Mouse (Mus musculus): ENCODE measurements around the gene Pik3cd. TPM values are rescaled to one million over a fixed set of nuclear protein-coding genes. Genes with fewer than 3 reads are reported as not detected.

The Pik3cd gene
- polyA plus RNA-seq, 1 experiment: 19.3 TPM

DNA sequence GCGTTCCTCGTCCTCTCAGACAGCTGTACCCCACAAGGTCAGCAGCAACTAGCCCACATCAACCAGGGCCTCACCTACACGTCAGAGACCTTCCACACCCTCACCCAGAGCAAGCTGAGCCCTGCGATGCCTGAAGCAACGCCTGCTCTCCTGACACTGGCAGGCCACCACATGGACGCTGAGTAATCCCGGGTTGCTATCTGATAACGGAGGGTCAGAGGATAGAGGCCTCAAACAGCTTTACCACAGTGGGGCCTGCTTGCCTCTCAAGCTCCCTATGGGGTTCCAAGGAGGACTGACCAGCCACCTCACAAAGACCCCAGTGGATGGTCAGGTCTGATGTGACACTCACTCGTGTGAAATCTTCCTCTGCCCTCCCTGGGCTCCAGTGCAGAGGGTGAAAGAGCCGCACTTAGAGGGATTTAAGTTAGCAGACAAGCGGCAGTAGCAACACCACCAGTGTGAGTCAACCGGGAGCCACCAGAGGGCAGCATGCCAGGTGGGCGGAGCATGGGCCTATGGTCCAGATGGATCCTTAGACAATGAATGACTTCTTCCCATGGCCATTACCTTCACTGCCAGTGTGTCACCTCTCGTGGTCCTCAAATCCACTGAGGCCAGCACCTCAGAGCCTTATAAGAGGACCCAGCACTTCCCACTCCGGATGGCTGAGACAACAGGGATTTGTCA is 23.4 kb upstream of the Pik3cd start:
- Histone ChIP-seq H3K4me1 (ENCODE audit: control insufficient read depth, insufficient read depth, low read length) (no peaks in the 10 kb centered on the region), H3K4me3 (replicated peaks; ENCODE audit: extremely low read depth, low read depth, low read length) (no peak overlapping the region)
- peak; percentile 69 for DNase-seq
- 61% methylated on average over 15 of the region's 15 CpGs for WGBS
- TF ChIP-seq CTCF (IDR thresholded peaks at IDR 0.05; ENCODE audit: insufficient read depth, low read length): peak; percentile 66
- TF ChIP-seq POLR2A (IDR thresholded peaks at IDR 0.05; ENCODE audit: borderline replicate concordance, extremely low read depth, low read depth, low read length): no peak

DNA sequence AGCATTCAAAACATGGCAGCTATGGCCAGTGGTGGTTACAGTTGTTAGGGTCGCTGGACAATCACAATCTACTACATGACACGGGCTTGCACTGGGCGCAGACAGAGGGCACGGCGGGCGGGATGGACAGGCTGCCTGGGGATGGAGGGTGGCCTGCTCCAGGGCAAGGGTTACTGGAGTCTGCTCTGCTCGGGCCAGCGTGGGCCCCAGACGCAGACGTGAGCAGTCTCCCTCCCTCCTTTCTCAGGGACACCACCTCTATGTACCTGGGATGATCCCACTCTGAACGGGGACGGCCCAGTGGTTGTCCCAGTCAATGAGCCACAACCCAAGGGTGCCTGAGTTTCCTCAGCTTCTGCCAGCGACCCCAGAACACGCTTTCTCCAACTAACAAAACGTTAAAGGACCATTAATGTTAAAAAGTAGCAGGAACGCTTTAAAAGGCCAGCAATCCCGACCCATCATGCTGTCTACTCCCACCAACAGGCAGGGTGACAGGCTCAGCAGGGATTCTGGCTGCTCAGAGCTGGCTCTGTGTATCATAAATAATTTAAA is 22.6 kb upstream of the Pik3cd start:
- TF ChIP-seq POLR2A (IDR thresholded peaks at IDR 0.05; ENCODE audit: borderline replicate concordance, extremely low read depth, low read depth, low read length) (no peak), CTCF (IDR thresholded peaks at IDR 0.05; ENCODE audit: insufficient read depth, low read length) (no peak)
- Histone ChIP-seq H3K4me3 (replicated peaks; ENCODE audit: extremely low read depth, low read depth, low read length) (no peak overlapping the region), H3K4me1 (ENCODE audit: control insufficient read depth, insufficient read depth, low read length) (no peaks in the 10 kb centered on the region)
- 93% methylated on average over 17 of the region's 17 CpGs for WGBS
- no peak for DNase-seq

DNA sequence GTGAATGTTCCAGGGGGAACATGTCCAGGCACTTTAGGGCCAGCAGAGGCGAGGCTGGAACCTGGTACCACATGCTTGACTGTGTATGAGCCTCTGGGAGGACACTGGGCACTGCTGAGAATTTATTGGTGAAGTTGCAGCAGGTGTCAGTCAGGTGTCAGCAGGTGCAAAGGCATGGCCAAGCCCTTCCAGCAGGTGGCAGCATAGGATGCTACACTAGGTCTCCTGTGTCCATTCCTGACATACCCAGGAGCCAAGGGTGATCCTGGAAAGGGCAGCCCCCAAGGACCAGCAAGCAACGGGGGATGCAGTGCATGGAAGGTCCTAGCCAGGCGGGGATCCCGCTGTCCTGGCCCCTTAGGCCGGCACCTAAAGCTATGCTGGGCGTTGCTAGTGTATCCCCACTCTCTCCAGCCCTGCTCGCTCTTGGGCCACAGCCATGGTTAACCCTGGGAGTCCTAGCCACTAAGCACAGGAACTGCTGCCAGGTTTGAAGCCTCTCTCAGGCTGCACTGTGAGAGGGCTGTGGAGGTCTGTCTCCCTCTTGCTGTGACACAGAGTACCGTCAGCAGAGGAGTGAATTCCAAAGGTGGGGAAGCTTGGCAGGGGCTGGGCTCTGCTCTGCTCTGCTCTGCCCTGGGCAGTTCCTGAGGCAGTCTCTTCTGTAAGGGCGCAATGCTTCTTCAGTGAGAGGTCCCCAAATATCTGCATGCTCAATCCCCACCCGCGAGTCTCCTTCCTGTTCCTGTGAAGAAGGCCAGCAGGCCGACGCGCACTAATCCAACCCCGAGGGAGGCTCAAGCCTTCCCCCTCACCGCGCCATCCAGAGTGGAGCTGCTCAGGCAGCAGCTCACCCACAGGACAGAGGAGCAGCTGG is 21.7 kb upstream of the Pik3cd start:
- Histone ChIP-seq H3K4me3 (replicated peaks; ENCODE audit: extremely low read depth, low read depth, low read length) (no peak overlapping the region), H3K4me1 (ENCODE audit: control insufficient read depth, insufficient read depth, low read length) (no peaks in the 10 kb centered on the region)
- DNase-seq: peak; percentile 63
- TF ChIP-seq CTCF (IDR thresholded peaks at IDR 0.05; ENCODE audit: insufficient read depth, low read length) (peak; percentile 92), POLR2A (IDR thresholded peaks at IDR 0.05; ENCODE audit: borderline replicate concordance, extremely low read depth, low read depth, low read length) (no peak)
- WGBS: 79% methylated on average over 17 of the region's 17 CpGs

DNA sequence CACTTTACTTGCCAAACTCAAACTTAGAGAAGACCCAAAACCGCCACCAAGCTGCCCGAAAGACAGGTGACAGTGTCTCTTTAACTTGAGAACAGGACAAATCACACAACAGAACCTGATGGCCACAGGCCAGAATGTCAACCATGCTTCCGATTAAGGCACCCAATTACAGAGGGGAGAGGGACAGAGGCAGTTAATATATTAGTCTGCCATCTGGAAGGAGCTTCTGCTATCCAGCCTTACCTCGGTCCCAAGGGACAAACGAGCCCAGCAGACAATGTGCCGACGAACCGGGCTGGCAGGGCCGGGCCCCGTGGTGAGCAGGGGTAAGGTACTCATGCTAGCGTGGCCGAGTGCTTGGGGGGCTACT is 20.6 kb upstream of the Pik3cd start:
- WGBS: 93% methylated on average over 12 of the region's 12 CpGs
- no peak for DNase-seq
- Histone ChIP-seq H3K4me1 (ENCODE audit: control insufficient read depth, insufficient read depth, low read length) (no peaks in the 10 kb centered on the region), H3K4me3 (replicated peaks; ENCODE audit: extremely low read depth, low read depth, low read length) (no peak overlapping the region)
- TF ChIP-seq CTCF (IDR thresholded peaks at IDR 0.05; ENCODE audit: insufficient read depth, low read length) (no peak), POLR2A (IDR thresholded peaks at IDR 0.05; ENCODE audit: borderline replicate concordance, extremely low read depth, low read depth, low read length) (no peak)

DNA sequence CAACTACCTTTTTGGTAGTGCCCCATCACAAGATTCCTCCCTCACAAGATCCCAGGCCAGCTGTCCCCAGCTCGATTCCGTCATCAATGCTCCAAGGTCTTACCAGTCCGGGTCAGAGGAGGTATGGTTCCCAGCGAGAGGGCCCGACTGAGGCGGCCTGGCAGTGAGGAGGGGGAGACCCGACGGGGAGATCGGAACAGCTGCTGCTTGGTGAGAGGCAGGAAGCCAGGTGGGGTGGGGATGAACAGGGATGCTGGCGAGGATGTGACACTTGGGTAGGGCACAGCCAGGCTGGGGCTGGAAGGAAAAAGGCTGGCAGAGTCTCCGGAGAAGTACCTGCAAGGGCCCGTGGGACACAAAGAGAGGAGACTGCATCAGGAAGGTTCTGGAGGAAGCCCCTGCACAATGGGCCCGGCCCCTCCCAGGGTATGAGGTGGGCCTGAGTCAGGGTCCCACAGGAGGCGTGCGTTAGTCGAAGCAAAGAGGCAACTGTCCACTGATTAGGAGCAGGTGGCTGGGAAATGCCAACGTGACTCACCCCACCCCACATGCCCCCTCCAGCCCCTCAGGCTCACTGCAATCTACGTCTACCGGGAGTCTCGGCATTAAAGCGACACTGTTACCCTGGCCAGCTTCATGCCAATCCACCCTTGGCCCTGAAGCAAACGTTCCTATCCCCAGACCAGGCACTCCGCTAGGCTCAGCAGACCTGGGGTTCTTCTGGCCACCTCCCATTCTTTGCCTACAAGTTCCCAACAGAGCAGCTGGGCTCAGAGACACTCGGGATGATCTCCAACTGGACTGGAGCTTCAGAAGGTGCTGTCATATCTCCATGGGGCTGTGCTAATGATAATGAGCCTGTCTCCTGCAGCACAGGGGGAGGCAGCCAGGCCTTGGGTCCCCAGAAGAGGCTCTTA is 20.0 kb upstream of the Pik3cd start:
- H3K4me3 ChIP-seq (replicated peaks; ENCODE audit: extremely low read depth, low read depth, low read length): no peak overlapping the region
- 87% methylated on average over 24 of the region's 24 CpGs for WGBS
- no peak for TF ChIP-seq CTCF (IDR thresholded peaks at IDR 0.05; ENCODE audit: insufficient read depth, low read length)
- TF ChIP-seq POLR2A (IDR thresholded peaks at IDR 0.05; ENCODE audit: borderline replicate concordance, extremely low read depth, low read depth, low read length): no peak
- DNase-seq: no peak
- no peaks in the 10 kb centered on the region for H3K4me1 ChIP-seq (ENCODE audit: control insufficient read depth, insufficient read depth, low read length)

DNA sequence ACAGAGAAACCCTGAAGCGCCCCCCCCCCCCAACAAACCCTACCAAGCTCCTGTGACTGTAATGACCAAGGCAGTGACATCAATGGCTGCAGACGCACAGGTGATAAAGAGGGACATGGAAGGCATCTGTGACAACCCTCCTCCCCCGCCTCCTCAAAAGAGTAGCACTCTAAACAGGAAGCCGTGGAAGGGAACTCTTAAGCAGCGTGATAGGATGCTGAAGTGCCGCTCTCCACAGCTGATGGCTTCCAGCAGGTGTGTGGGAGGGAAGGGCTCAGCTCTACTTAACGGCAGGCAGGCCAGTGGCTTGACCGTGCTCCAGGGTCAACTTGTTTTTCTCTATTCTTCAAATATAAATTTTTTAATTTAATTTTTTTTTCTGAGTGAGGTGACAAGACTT is 18.8 kb upstream of the Pik3cd start:
- TF ChIP-seq POLR2A (IDR thresholded peaks at IDR 0.05; ENCODE audit: borderline replicate concordance, extremely low read depth, low read depth, low read length): no peak
- no peak for TF ChIP-seq CTCF (IDR thresholded peaks at IDR 0.05; ENCODE audit: insufficient read depth, low read length)
- H3K4me3 ChIP-seq (replicated peaks; ENCODE audit: extremely low read depth, low read depth, low read length): no peak overlapping the region
- no peak for DNase-seq
- no peaks in the 10 kb centered on the region for H3K4me1 ChIP-seq (ENCODE audit: control insufficient read depth, insufficient read depth, low read length)
- 66% methylated on average over 8 of the region's 8 CpGs for WGBS

DNA sequence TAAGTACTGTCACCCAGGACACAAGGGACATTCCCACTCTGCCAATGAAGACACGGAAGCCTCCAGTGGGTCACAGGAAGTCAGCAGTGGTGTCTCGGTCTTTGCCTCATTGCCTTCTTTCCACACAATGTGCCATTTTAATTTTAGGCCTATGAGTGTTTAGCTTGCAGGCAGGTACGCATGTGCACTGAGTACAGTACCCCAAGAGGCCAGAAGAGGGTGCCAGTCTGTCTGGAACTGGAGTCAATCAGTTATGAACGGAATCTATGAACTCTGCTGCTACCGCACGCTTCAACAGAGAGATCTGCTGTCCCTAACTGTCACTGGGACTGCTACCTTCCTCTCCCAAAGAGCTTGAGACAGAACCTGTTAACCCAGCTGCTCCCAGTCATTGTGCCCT is 17.3 kb upstream of the Pik3cd start:
- WGBS: 81% methylated on average over 6 of the region's 6 CpGs
- no peak for DNase-seq
- H3K4me3 ChIP-seq (replicated peaks; ENCODE audit: extremely low read depth, low read depth, low read length): no peak overlapping the region

DNA sequence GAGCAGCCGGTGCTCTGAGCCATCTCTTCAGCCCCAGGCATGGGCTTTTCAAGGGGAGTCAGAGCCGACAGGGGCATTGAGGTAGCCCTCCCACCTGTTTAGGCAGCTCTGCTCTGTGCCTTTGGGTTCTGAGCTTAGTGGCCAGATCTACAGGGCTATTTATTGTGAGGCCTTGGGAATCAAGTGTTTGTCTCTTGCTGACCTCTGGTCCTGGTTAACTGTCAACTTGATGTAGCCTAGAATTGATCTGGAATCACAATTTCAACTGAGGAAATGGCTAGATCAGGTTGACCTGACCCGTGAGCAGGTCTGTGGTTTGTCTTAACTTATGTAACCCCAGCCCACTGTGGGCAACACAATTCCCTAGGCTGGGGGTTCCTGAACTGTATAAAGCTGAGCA is 12.2 kb upstream of the Pik3cd start:
- TF ChIP-seq POLR2A (IDR thresholded peaks at IDR 0.05; ENCODE audit: borderline replicate concordance, extremely low read depth, low read depth, low read length) (no peak), CTCF (IDR thresholded peaks at IDR 0.05; ENCODE audit: insufficient read depth, low read length) (no peak)
- Histone ChIP-seq H3K4me3 (replicated peaks; ENCODE audit: extremely low read depth, low read depth, low read length) (no peak overlapping the region), H3K4me1 (ENCODE audit: control insufficient read depth, insufficient read depth, low read length) (no peaks in the 10 kb centered on the region)
- WGBS: 73% methylated on average over 3 of the region's 3 CpGs
- no peak for DNase-seq

More for the DNA sequence above, 17.3 kb upstream of the Pik3cd start:
- no peaks in the 10 kb centered on the region for H3K4me1 ChIP-seq (ENCODE audit: control insufficient read depth, insufficient read depth, low read length)
- TF ChIP-seq CTCF (IDR thresholded peaks at IDR 0.05; ENCODE audit: insufficient read depth, low read length): peak; percentile 49; the same call in 1 of the 2 replicates
- no peak for TF ChIP-seq POLR2A (IDR thresholded peaks at IDR 0.05; ENCODE audit: borderline replicate concordance, extremely low read depth, low read depth, low read length)

DNA sequence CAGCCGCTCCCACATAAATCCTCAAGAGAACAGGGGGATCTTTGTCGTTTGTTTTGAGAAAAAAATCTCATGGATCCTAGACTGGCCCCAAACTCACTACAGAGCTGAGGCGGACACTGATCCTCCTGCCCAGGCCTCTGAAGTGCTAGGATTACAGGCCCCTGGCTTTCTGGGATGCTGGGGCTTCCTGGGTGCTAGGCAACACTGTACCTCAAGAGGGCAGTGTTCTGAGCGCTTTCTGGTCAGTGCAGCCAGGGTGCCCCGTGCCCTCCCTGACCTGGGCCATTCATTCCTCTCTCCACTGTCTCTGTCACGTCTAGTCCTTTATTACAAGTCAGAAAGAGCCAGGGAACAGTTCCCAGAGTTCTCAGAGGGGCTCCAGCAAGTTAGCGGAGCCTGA is 9.6 kb upstream of the Pik3cd start:
- TF ChIP-seq CTCF (IDR thresholded peaks at IDR 0.05; ENCODE audit: insufficient read depth, low read length): peak; percentile 77
- no peak for TF ChIP-seq POLR2A (IDR thresholded peaks at IDR 0.05; ENCODE audit: borderline replicate concordance, extremely low read depth, low read depth, low read length)
- H3K4me3 ChIP-seq (replicated peaks; ENCODE audit: extremely low read depth, low read depth, low read length): no peak overlapping the region
- WGBS: 33% methylated on average over 7 of the region's 7 CpGs
- H3K4me1 ChIP-seq (ENCODE audit: control insufficient read depth, insufficient read depth, low read length): no peaks in the 10 kb centered on the region
- DNase-seq: peak; percentile 36

All from lung, adult 2 months (tissue).